Mouse (Mus musculus): ENCODE data around the gene Dnajc5. TPM values are rescaled to one million over a fixed set of nuclear protein-coding genes. Genes with fewer than 3 reads are reported as not detected.
A peak's percentile ranks its signal among the peaks of the same experiment; 100 is the strongest.
"Not testable (repeated sequence)": the region's sequence is repeated elsewhere in the genome, so short reads cannot be mapped to it uniquely, and the experiment has no call there.

The Dnajc5 gene
- polyA plus RNA-seq, 1 experiment: 55.5 TPM

- WGBS: 43% methylated on average over 1 of the region's 1 CpGs
- TF ChIP-seq POLR2A (IDR thresholded peaks at IDR 0.05; ENCODE audit: low read depth, low read length) (no peak), CTCF (conservative IDR thresholded peaks at IDR 0.05; ENCODE audit: insufficient read depth, insufficient read length, low read depth, low read length) (no peak)
- H3K27ac ChIP-seq (ENCODE audit: insufficient read depth, low read depth, low read length): no peak overlapping the region
- no peaks in the 10 kb centered on the region for H3K36me3 ChIP-seq (ENCODE audit: control insufficient read depth, insufficient read depth, low read length)
- DNase-seq: no peak
- no peaks in the 10 kb centered on the region; the same call in 1 of the 2 replicates for H3K4me1 ChIP-seq (ENCODE audit: control insufficient read depth, insufficient read depth, low read length)
- no peak overlapping the region for H3K4me3 ChIP-seq (ENCODE audit: insufficient read depth, low read depth, low read length)
- no peaks in the 10 kb centered on the region for H3K27me3 ChIP-seq (replicated peaks; ENCODE audit: control insufficient read depth, insufficient read depth, low read length)
Observed at GRCm38 (mm10) chr2:181485741-181486140, 34.5 kb upstream of the Dnajc5 start.

- Histone ChIP-seq H3K4me3 (ENCODE audit: insufficient read depth, low read depth, low read length) (no peak overlapping the region), H3K27ac (ENCODE audit: insufficient read depth, low read depth, low read length) (peak overlapping the region; percentile 89), H3K4me1 (ENCODE audit: control insufficient read depth, insufficient read depth, low read length) (no peaks in the 10 kb centered on the region; the same call in 1 of the 2 replicates), H3K27me3 (replicated peaks; ENCODE audit: control insufficient read depth, insufficient read depth, low read length) (no peaks in the 10 kb centered on the region), H3K36me3 (ENCODE audit: control insufficient read depth, insufficient read depth, low read length) (no peaks in the 10 kb centered on the region)
- peak; percentile 88 for DNase-seq
- TF ChIP-seq POLR2A (IDR thresholded peaks at IDR 0.05; ENCODE audit: low read depth, low read length): no peak
- no peak for TF ChIP-seq CTCF (conservative IDR thresholded peaks at IDR 0.05; ENCODE audit: insufficient read depth, insufficient read length, low read depth, low read length)
- WGBS: 29% methylated on average over 5 of the region's 5 CpGs
Observed at GRCm38 (mm10) chr2:181487338-181488277, 32.7 kb upstream of the Dnajc5 start.

GRCm38 (mm10) chr2:181491432-181492205, 28.7 kb upstream of the Dnajc5 start:
- H3K4me1 ChIP-seq (ENCODE audit: control insufficient read depth, insufficient read depth, low read length): no peaks in the 10 kb centered on the region; the same call in 1 of the 2 replicates
- H3K27me3 ChIP-seq (replicated peaks; ENCODE audit: control insufficient read depth, insufficient read depth, low read length): no peaks in the 10 kb centered on the region
- no peak overlapping the region for H3K4me3 ChIP-seq (ENCODE audit: insufficient read depth, low read depth, low read length)
- no peaks in the 10 kb centered on the region for H3K36me3 ChIP-seq (ENCODE audit: control insufficient read depth, insufficient read depth, low read length)
- 48% methylated on average over 7 of the region's 7 CpGs for WGBS
- DNase-seq: peak; percentile 45
- no peak overlapping the region for H3K27ac ChIP-seq (ENCODE audit: insufficient read depth, low read depth, low read length)
- no peak for TF ChIP-seq CTCF (conservative IDR thresholded peaks at IDR 0.05; ENCODE audit: insufficient read depth, insufficient read length, low read depth, low read length)
- no peak for TF ChIP-seq POLR2A (IDR thresholded peaks at IDR 0.05; ENCODE audit: low read depth, low read length)

GRCm38 (mm10) chr2:181492206-181492605, 28.1 kb upstream of the Dnajc5 start:
- Histone ChIP-seq H3K27me3 (replicated peaks; ENCODE audit: control insufficient read depth, insufficient read depth, low read length) (no peaks in the 10 kb centered on the region), H3K36me3 (ENCODE audit: control insufficient read depth, insufficient read depth, low read length) (no peaks in the 10 kb centered on the region), H3K4me1 (ENCODE audit: control insufficient read depth, insufficient read depth, low read length) (no peaks in the 10 kb centered on the region; the same call in 1 of the 2 replicates), H3K4me3 (ENCODE audit: insufficient read depth, low read depth, low read length) (no peak overlapping the region), H3K27ac (ENCODE audit: insufficient read depth, low read depth, low read length) (no peak overlapping the region)
- TF ChIP-seq CTCF (conservative IDR thresholded peaks at IDR 0.05; ENCODE audit: insufficient read depth, insufficient read length, low read depth, low read length) (no peak), POLR2A (IDR thresholded peaks at IDR 0.05; ENCODE audit: low read depth, low read length) (no peak)
- 35% methylated on average over 3 of the region's 3 CpGs for WGBS
- no peak for DNase-seq

- H3K27ac ChIP-seq (ENCODE audit: insufficient read depth, low read depth, low read length): no peak within 1 kb of the TSS
- TF ChIP-seq POLR2A (IDR thresholded peaks at IDR 0.05; ENCODE audit: low read depth, low read length) (no peak), CTCF (conservative IDR thresholded peaks at IDR 0.05; ENCODE audit: insufficient read depth, insufficient read length, low read depth, low read length) (no peak)
- H3K4me3 ChIP-seq (ENCODE audit: insufficient read depth, low read depth, low read length): no peak within 1 kb of the TSS
- H3K36me3 ChIP-seq (ENCODE audit: control insufficient read depth, insufficient read depth, low read length): no peaks in the 10 kb centered on the region
- DNase-seq: no peak
- no peaks in the 10 kb centered on the region for H3K4me1 ChIP-seq (ENCODE audit: control insufficient read depth, insufficient read depth, low read length)
- WGBS: 66% methylated on average over 31 of the region's 31 CpGs
- no peaks in the 10 kb centered on the region for H3K27me3 ChIP-seq (replicated peaks; ENCODE audit: control insufficient read depth, insufficient read depth, low read length)
Observed at GRCm38 (mm10) chr2:181493156-181493927, 26.9 kb upstream of the Dnajc5 start, which contains the start of gene Abhd16b. Gene Abhd16b, plus strand, starts transcription at chr2:181493206.

GRCm38 (mm10) chr2:181494266-181494945, 25.9 kb upstream of the Dnajc5 start:
- TF ChIP-seq POLR2A (IDR thresholded peaks at IDR 0.05; ENCODE audit: low read depth, low read length) (no peak), CTCF (conservative IDR thresholded peaks at IDR 0.05; ENCODE audit: insufficient read depth, insufficient read length, low read depth, low read length) (no peak)
- Histone ChIP-seq H3K4me3 (ENCODE audit: insufficient read depth, low read depth, low read length) (no peak overlapping the region), H3K4me1 (ENCODE audit: control insufficient read depth, insufficient read depth, low read length) (no peaks in the 10 kb centered on the region), H3K27ac (ENCODE audit: insufficient read depth, low read depth, low read length) (no peak overlapping the region), H3K27me3 (replicated peaks; ENCODE audit: control insufficient read depth, insufficient read depth, low read length) (no peaks in the 10 kb centered on the region), H3K36me3 (ENCODE audit: control insufficient read depth, insufficient read depth, low read length) (no peaks in the 10 kb centered on the region)
- WGBS: 82% methylated on average over 26 of the region's 26 CpGs
- no peak for DNase-seq

GRCm38 (mm10) chr2:181495845-181496244, 24.4 kb upstream of the Dnajc5 start:
- not testable (repeated sequence) for DNase-seq; H3K4me1 ChIP-seq (ENCODE audit: control insufficient read depth, insufficient read depth, low read length); H3K36me3 ChIP-seq (ENCODE audit: control insufficient read depth, insufficient read depth, low read length); H3K4me3 ChIP-seq (ENCODE audit: insufficient read depth, low read depth, low read length); H3K27ac ChIP-seq (ENCODE audit: insufficient read depth, low read depth, low read length); H3K27me3 ChIP-seq (replicated peaks; ENCODE audit: control insufficient read depth, insufficient read depth, low read length)
- 48% methylated on average over 8 of the region's 8 CpGs for WGBS
